Mouse (Mus musculus) cerebellum, adult 11 months (tissue): ENCODE results near the gene Olfr513.

ENCODE experiments used
- DNase-seq: peaks from one replicate; pipeline ENCODE4 v3.0.0; 2022

The Olfr513 gene

DNA sequence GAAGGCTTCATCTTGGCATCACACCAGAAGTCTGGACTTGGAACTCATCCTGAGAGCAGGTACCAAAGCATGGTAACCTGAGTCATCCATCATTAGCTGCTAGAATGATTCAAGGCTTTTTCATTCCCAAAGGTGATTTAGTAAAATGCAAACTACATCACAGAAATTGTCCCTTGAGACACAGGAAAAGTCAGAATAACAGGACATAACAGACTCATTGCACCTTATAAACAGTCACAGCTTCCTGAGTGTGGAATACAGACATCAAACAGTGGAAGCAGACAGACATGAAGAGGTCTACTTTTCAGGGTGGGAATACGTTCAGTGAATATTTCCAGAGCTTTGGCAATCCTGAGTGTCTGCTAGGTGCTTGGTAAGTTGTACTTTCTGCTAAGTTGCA is at the start of gene Olfr513:
Gene Olfr513, plus strand, starts transcription at position 301 of the 400 bp plus-strand sequence.
- DNase-seq, result no peak

DNA sequence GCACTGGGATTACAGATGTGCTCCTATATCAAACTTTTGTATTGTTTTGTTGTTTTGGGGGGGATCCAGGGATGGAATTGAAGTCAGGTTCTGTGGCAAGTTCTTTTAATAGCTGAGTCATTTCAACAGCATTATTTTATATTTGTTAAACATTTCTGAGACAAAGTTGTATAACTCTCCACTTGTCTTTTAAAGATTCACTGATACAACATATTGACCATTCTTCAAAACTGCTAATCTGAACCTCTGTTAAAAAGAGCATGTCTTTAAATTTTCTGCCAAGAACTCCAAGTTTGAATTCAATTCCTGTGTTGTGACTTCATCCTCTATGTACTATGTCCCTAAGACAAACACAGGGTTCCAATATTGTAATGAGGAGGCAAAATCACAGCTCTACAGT is 37.8 kb upstream of the Olfr513 start, which contains the start of gene Olfr512:
Gene Olfr512, plus strand, starts transcription at position 301 of the 400 bp plus-strand sequence.
- DNase-seq, result no peak

GRCm38 (mm10) chr7:108760411-108760810 is 9.6 kb downstream of the Olfr513 start:
- DNase-seq, result no peak

DNA sequence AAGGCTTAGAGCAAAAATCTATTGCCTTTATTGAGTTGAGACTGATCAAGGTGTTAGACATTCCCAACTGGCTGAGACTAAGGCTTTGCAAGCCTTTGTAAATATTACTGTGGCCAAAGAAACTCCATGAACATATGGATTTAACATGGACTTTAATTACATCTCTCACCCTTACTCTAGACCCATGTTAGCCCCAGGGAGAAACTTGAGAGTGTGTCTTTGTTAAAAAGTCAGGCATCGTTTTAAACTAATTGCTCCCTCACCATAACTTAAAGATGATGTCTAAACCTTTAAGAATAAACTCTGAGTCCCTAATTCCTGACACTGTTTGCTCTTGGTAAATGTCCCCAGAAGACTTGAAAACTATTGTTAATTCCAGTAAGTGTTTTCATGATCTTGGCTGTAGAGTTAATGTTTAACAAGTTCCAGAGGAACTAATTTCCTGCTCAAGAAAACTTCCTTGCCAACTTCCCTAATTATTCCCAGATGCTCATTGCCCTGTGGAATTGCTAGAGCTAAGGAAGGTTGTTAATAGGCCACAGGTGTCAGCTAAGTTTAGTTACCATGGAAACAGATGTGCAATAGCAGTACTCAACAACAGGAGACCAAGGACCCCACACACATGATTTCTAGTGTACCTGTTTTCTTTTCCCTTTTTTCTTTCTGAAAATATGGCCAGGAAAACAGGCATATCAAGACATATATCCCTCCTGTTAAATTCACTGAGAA is 46.6 kb downstream of the Olfr513 start:
- DNase-seq, result no peak
